Mouse (Mus musculus) left cerebral cortex, postnatal 25 days (tissue): ENCODE results near the gene Wdr1. TPM values are rescaled to one million over a fixed set of nuclear protein-coding genes. Genes with fewer than 3 reads are reported as not detected.

ENCODE experiments used
- total RNA-seq, 2 experiments: library from RNA; stranded (reverse); gene quantifications; 2 replicates each; pipeline ENCODE4 v1.2.3; 2021

Gene Wdr1
- total RNA-seq, 2 experiments from 2014 or later = 155 TPM

Other genes with a start within 250 kb of the Wdr1 start
- gene Drd5, start 243.9 kb downstream of the Wdr1 start, total RNA-seq = 1 to 10 TPM; 1.3 to 1.6 TPM
- gene Slc2a9, start 60.1 kb downstream of the Wdr1 start, total RNA-seq = 1 to 10 TPM; 1.1 to 1.2 TPM
- 10 to 100 TPM; 14.7 to 14.8 TPM for gene Zfp518b, start 121.6 kb upstream of the Wdr1 start, total RNA-seq